Mouse (Mus musculus): ENCODE measurements around the gene 4430402I18Rik. TPM values are rescaled to one million over a fixed set of nuclear protein-coding genes. Genes with fewer than 3 reads are reported as not detected.

Gene 4430402I18Rik
- polyA plus RNA-seq, 1 experiment from 2014 or later = 2.1 TPM

Other genes with a start within 250 kb of the 4430402I18Rik start
- 0.35 and 1.6 TPM in 2 replicates for gene Slc1a1, start 132.8 kb downstream of the 4430402I18Rik start, polyA plus RNA-seq (2016; fragmentation: Nextera tagmentation; extraction: Ambion mirVana)
- gene Plpp6, start 3.8 kb downstream of the 4430402I18Rik start, polyA plus RNA-seq (2016; fragmentation: Nextera tagmentation; extraction: Ambion mirVana) = 4.6 and 6.1 TPM in 2 replicates
- 32.0 and 34.6 TPM in 2 replicates for gene Cdc37l1, start 22.6 kb upstream of the 4430402I18Rik start, polyA plus RNA-seq (2016; fragmentation: Nextera tagmentation; extraction: Ambion mirVana)
- 77.8 TPM in 2 replicates for gene Ak3, start 80.2 kb upstream of the 4430402I18Rik start, polyA plus RNA-seq (2016; fragmentation: Nextera tagmentation; extraction: Ambion mirVana)
- 38.9 and 64.4 TPM in 2 replicates for gene Rcl1, start 133.6 kb upstream of the 4430402I18Rik start, polyA plus RNA-seq (2016; fragmentation: Nextera tagmentation; extraction: Ambion mirVana)